16 mouse cellular contexts compared by ENCODE assay signal in the genomic region with DNA sequence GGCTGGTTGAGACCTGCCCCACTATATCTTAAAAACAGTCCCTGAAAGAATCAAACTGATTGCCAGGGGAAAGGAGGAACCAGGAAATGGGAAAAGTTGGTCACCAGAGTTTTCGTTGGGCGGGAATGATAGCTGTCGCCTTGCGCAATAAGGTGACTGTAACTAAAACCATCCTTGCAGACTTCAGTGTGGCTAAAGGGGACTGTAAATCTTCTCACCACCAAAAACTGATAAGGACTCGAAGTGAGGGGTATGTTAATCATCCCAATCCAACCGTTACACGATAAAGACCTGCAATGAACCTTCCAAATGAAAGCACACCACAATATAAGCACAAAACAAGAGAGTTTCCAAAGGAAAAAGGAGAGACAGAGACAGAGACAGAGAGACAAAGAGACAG. TPM values are rescaled to one million over a fixed set of nuclear protein-coding genes. Genes with fewer than 3 reads are reported as not detected.
DNase-seq lines count a peak whose midpoint lies in the region; ATAC-seq and TF ChIP-seq lines count a peak whose summit lies in the region.
"Had no signal": no experiment of that assay in that cellular context is flagged by ENCODE, and none has a peak within 500 bp of the region (broad histone marks: within the 10 kb centered on the region; RNA-seq: fewer than 3 reads in every experiment).

No protein-coding gene starts in this region.

- no peak for TF ChIP-seq POLR2A in embryonic fibroblast, embryonic 13.5 days (IDR thresholded peaks at IDR 0.05; ENCODE audit: low read depth, low read length)

- ATAC-seq in liver, embryonic 12.5 days, result no peak
- no peak for ATAC-seq in liver, postnatal 0 days
- ATAC-seq: forebrain, postnatal 0 days; intestine, postnatal 0 days had no signal

- TF ChIP-seq EP300 in liver, postnatal 0 days (IDR thresholded peaks at IDR 0.05; ENCODE audit: low read depth), result no peak

- peaks cover 39% of the 10 kb centered on the region for H3K4me1 ChIP-seq in liver, embryonic 12.5 days
- 0 out of 2 replicates have a peak, but pooled peaks cover 3% of the 10 kb centered on the region for H3K4me1 ChIP-seq in liver, postnatal 0 days (ENCODE audit: insufficient read depth)
- peaks cover 36% of the 10 kb centered on the region for H3K4me1 ChIP-seq in E14TG2a.4 (replicated peaks; ENCODE audit: low read depth, low read length)
- H3K4me1 ChIP-seq in embryonic fibroblast, embryonic 13.5 days (ENCODE audit: control insufficient read depth, insufficient read depth, low read length), result peaks cover 14% of the 10 kb centered on the region
- H3K4me1 ChIP-seq: hindbrain, embryonic 12.5 days had no signal

- peak overlapping the region; percentile 21; the same call in 1 of the 2 replicates for H3K4me2 ChIP-seq in liver, embryonic 12.5 days
- no peak overlapping the region for H3K4me2 ChIP-seq in liver, postnatal 0 days (ENCODE audit: low read depth, low read length)
- H3K4me2 ChIP-seq: heart, embryonic 13.5 days; hindbrain, embryonic 12.5 days; liver, embryonic 15.5 days had no signal

- H3K4me3 ChIP-seq in liver, embryonic 12.5 days, result no peak overlapping the region
- no peak overlapping the region for H3K4me3 ChIP-seq in liver, postnatal 0 days (ENCODE audit: low read depth, low read length)
- H3K4me3 ChIP-seq in E14TG2a.4 (replicated peaks; ENCODE audit: low read length), result peak overlapping the region; percentile 45
- H3K4me3 ChIP-seq in embryonic fibroblast, embryonic 13.5 days (ENCODE audit: insufficient read depth, low read length), result no peak overlapping the region
- H3K4me3 ChIP-seq: heart, embryonic 13.5 days; hindbrain, embryonic 12.5 days; left cerebral cortex, adult 2 months; liver, embryonic 15.5 days had no signal

- WGBS in liver, embryonic 12.5 days (ENCODE audit: insufficient replicate concordance), result 23% methylated on average over 7 of the region's 7 CpGs
- WGBS in liver, postnatal 0 days (ENCODE audit: insufficient replicate concordance), result 42% methylated on average over 7 of the region's 7 CpGs

- H3K36me3 ChIP-seq in liver, embryonic 12.5 days, result no peaks in the 10 kb centered on the region
- no peaks in the 10 kb centered on the region for H3K36me3 ChIP-seq in liver, postnatal 0 days (replicated peaks; ENCODE audit: insufficient read depth, low read length)
- no peaks in the 10 kb centered on the region for H3K36me3 ChIP-seq in E14TG2a.4 (ENCODE audit: insufficient read depth, low read length)
- H3K36me3 ChIP-seq: heart, embryonic 13.5 days; hindbrain, embryonic 12.5 days; liver, embryonic 15.5 days had no signal

- no peak overlapping the region for H3K9ac ChIP-seq in liver, embryonic 12.5 days
- no peak overlapping the region for H3K9ac ChIP-seq in liver, postnatal 0 days (replicated peaks)
- H3K9ac ChIP-seq: forebrain, postnatal 0 days; hindbrain, embryonic 12.5 days; liver, embryonic 15.5 days had no signal

- no peaks in the 10 kb centered on the region for H3K27me3 ChIP-seq in liver, embryonic 12.5 days (replicated peaks)
- H3K27me3 ChIP-seq in liver, postnatal 0 days (ENCODE audit: insufficient read depth, low read length), result no peaks in the 10 kb centered on the region
- H3K27me3 ChIP-seq in E14TG2a.4 (ENCODE audit: insufficient read depth, low read length), result peaks cover 18% of the 10 kb centered on the region
- H3K27me3 ChIP-seq: heart, embryonic 13.5 days; hindbrain, embryonic 12.5 days; liver, embryonic 15.5 days had no signal

- no peak for DNase-seq in liver, postnatal 0 days
- peak; percentile 54 for DNase-seq in 416B (ENCODE audit: low read depth)
- no peak for DNase-seq in yolk sac, embryonic 10.5 days (ENCODE audit: low spot score)
- DNase-seq in embryo, embryonic 10.5 days (ENCODE audit: low spot score), result no peak
- DNase-seq: cerebellum, adult 2 months; forebrain, postnatal 0 days; gastrocnemius, postnatal 25 days; right cerebral cortex, adult 18-20 months had no signal

- no peaks in the 10 kb centered on the region for H3K9me3 ChIP-seq in liver, embryonic 12.5 days (replicated peaks)
- H3K9me3 ChIP-seq in liver, postnatal 0 days (ENCODE audit: low read length), result no peaks in the 10 kb centered on the region
- H3K9me3 ChIP-seq in E14TG2a.4 (ENCODE audit: low read length), result no peaks in the 10 kb centered on the region
- H3K9me3 ChIP-seq: heart, embryonic 13.5 days; hindbrain, embryonic 12.5 days; liver, embryonic 15.5 days had no signal

- H3K27ac ChIP-seq in liver, embryonic 12.5 days, result no peak overlapping the region
- no peak overlapping the region for H3K27ac ChIP-seq in liver, postnatal 0 days (ENCODE audit: low read depth)
- peak overlapping the region; percentile 50 for H3K27ac ChIP-seq in embryonic fibroblast, embryonic 13.5 days (ENCODE audit: insufficient read depth, low read length)
- H3K27ac ChIP-seq: hindbrain, embryonic 12.5 days; liver, embryonic 15.5 days had no signal

- TF ChIP-seq CTCF in liver, postnatal 0 days (IDR thresholded peaks at IDR 0.05; ENCODE audit: low read depth), result no peak
- TF ChIP-seq CTCF in E14TG2a.4 (conservative IDR thresholded peaks at IDR 0.05; ENCODE audit: low read length), result no peak
- TF ChIP-seq CTCF in embryonic fibroblast, embryonic 13.5 days (IDR thresholded peaks at IDR 0.05; ENCODE audit: borderline replicate concordance, insufficient read depth, low read length), result no peak

RNA-seq across cellular contexts. Expression of a gene that starts 57.5 kb away (rescaled TPM):
- polyA plus RNA-seq in liver, embryonic 12.5 days (2016; fragmentation: Nextera tagmentation; extraction: Ambion mirVana), result 4.7 TPM in 2 replicates
- polyA plus RNA-seq in liver, postnatal 0 days (2015; fragmentation: Nextera tagmentation; extraction: Ambion mirVana), result 4.8 and 5.5 TPM in 2 replicates
- 9.6 and 9.8 TPM in 2 replicates for polyA plus RNA-seq in embryonic fibroblast, embryonic 13.5 days (2011; ENCODE audit: insufficient read length, low read depth, missing spikeins)
